Mouse (Mus musculus): ENCODE measurements at regions not wholly inside any gene's neighbourhood (a gene's known extent, or its start where the extent isn't known, plus 50 kb on each side); places are given as distances from the start of the nearest gene placed in this dataset.

DNA sequence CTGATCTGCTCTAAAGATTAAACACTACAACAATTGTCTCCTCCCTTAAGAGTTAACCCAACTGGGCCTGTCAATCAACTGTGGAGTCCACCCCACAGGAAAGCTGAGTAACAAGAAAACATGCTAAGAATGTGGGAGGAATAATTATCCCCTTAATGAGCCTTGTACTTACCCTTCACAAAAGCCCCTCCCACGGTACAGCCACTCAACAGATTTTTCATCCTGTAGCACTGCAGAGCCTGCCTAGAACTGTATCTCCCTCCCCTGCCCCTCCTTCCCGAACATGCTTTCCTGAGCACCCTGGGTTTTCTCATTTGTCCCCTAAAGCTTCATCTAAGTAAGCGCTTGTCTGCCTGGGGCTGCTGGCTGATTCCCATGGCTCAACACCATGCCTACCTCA is 113.5 kb upstream of the Usp24 start:
- no peak for DNase-seq (ENCODE audit: extremely low spot score in 1 of 2, low spot score in 1 of 2)

DNA sequence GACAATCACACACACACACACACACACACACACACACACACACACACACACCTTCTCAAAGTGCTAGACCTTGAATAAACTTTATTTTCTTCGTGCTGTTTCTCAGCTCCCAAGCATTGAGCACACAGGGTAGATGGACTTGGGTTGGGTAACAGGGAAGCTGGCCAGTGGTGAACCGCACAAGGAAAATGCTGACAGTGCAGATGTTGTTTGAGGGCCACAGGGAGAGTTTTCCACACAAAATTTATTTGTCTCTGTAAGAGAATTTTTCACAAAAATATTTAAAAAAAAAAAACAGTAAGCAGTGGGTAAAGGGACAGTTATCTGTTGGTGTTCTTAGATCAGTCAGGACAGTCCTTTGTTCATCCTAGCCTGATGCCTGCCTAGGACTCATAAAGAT is 110.8 kb upstream of the Usp24 start:
- DNase-seq (ENCODE audit: extremely low spot score in 1 of 2, low spot score in 1 of 2), result no peak

- no peak for DNase-seq (ENCODE audit: extremely low spot score in 1 of 2, low spot score in 1 of 2)
Measured at GRCm38 (mm10) chr4:106206023-106206422, 110.0 kb upstream of the Usp24 start.

DNA sequence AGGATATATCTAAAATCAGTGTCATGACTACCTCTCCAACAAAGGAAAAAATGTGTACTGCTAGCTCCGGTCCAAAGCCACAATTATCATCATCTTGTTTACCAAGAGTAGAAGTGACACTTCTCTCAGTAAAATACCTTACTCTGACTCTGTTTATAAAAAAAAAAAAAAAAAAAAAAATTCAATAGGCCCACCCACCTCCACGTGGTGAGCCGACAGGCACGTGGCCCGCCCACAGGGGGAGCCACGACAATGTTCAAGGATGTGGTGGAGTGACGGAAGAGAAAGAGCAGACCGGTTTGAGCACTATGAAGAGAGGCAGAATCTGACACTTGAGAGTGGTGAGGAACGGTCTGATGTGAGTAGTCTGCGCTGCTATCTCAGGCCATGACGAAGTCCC is 106.5 kb upstream of the Usp24 start:
- no peak for DNase-seq (ENCODE audit: extremely low spot score in 1 of 2, low spot score in 1 of 2)

- DNase-seq (ENCODE audit: extremely low spot score in 1 of 2, low spot score in 1 of 2), result no peak
Measured at GRCm38 (mm10) chr4:106209975-106210374, 106.0 kb upstream of the Usp24 start.

- DNase-seq (ENCODE audit: extremely low spot score in 1 of 2, low spot score in 1 of 2), result no peak
Measured at GRCm38 (mm10) chr4:106214170-106214569, 101.8 kb upstream of the Usp24 start.

DNA sequence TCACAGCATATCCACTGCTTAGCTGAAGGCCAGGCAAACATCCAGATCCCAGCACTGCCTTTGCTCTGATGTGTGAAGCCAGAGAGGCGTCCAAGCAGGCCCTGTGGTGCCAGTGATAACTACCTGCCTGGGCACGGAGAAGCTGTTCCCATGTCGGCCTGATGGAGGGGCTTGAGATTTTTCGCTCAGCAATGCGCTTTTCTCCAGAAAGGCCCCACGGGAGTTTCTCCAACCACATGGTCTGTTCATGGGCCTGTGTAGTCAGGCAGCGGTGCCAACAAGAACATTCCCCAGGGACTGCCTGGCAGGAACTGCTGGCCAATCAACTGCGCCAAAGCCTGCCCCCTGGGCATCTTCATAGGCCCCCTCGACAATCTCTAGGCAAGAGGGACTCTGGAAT is 95.4 kb upstream of the Usp24 start:
- no peak for DNase-seq (ENCODE audit: extremely low spot score in 1 of 2, low spot score in 1 of 2)

DNA sequence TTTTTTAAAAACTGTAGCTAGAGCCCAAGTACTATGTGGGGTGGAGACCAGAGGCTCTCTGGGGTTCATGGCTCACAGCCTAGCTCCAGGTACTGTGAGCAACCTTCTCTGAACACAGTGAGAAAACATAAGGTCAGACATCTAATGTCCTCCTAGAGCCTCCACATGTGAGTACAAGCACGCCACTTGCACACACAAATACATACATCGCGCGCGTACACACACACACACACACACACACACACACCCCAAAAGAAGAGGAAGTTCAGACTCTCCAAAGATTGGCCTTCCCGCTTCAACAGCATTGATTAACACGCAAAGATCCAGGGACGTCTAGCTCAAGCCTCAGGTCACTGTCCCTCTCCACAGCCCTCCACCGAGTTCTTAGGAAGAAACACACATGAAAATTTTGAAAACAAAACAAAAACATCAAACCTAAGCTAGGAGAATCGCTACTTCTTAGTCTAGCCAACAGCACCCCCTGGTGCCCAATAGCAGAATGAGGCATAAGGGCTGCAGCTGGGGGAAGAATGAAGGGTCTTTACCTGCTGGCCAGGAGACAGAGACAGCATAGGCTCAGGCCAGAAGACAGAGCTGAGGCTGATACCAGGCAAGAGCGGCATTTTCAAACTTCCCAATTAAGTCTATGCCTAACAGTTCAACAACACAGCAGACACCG is 90.7 kb upstream of the Usp24 start:
- peak; percentile 54 to 79 for DNase-seq (ENCODE audit: extremely low spot score in 1 of 2, low spot score in 1 of 2)

- DNase-seq (ENCODE audit: extremely low spot score in 1 of 2, low spot score in 1 of 2), result peak in 1 of 2 experiments; percentile 49
Measured at GRCm38 (mm10) chr4:106227428-106227827, 88.6 kb upstream of the Usp24 start.

- peak; percentile 67 to 76 for DNase-seq (ENCODE audit: extremely low spot score in 1 of 2, low spot score in 1 of 2)
Measured at GRCm38 (mm10) chr4:106228534-106228933, 87.5 kb upstream of the Usp24 start.

- no peak for DNase-seq (ENCODE audit: extremely low spot score in 1 of 2, low spot score in 1 of 2)
Measured at GRCm38 (mm10) chr4:106229526-106229925, 86.5 kb upstream of the Usp24 start.

DNA sequence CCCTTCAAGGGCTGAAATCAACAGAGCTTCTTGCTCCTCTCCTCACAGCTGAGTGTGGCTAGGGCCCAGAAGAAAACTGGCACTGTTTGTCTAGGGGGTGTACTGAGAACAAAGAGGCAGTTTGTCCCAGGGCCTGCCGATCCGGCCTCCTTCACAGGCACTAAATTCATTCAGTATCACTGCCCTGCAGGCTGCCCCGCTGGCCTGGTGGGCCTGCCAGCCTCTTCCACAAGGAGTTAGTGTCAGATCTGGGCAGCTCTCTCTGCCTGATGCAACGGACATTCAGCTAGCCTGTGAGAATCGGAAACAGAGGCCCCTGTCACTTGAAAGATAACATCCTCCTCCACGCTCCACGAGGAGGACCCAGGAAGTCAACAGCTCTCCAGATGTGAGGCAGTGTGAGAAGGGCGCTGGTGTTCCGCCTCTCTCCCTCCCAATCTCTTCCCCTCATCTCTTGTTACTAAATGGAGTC is 83.5 kb upstream of the Usp24 start:
- no peak for DNase-seq (ENCODE audit: extremely low spot score in 1 of 2, low spot score in 1 of 2)

GRCm38 (mm10) chr4:106244384-106244819 is 71.6 kb upstream of the Usp24 start:
- no peak for DNase-seq (ENCODE audit: extremely low spot score in 1 of 2, low spot score in 1 of 2)

- DNase-seq (ENCODE audit: extremely low spot score in 1 of 2, low spot score in 1 of 2), result no peak
Measured at GRCm38 (mm10) chr4:106244826-106245510, 71.0 kb upstream of the Usp24 start.

DNA sequence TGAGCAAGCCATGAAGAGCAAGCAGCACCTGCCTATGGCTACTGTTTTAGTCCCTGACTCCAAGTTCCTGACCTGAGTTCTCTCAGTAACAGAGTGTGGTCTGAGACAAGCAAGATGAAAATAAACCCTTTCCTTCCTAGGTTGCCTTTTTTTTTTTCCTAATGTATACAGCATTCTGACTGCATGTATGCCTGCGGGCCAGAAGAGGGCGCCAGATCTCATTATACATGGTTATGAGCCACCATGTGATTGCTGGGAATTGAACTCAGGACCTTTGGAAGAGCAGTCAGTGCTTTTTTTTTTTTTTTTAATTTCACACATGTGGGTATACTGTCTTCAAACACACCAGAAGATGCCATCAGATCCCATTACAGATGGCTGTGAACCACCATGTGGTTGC is 69.3 kb upstream of the Usp24 start:
- no peak for DNase-seq (ENCODE audit: extremely low spot score in 1 of 2, low spot score in 1 of 2)

DNA sequence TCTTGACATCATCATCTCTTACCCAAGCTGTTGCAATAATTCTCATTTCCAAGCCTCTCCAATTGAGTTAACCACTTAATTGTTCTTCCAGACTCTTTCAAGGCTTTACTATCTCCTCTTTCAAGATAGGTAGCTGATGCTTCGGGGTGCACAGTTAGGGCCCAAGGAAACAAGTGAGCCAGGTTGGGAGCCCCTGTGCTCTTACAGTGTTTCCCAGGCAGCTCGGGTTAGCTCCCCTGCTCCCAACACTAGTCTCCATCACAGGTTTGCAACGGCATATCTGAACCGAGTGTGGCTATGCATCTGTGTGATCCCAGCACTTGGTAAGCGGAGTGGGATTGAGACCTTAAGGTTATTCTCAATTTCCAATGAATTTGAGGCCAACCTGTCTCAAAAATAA is 68.6 kb upstream of the Usp24 start:
- DNase-seq (ENCODE audit: extremely low spot score in 1 of 2, low spot score in 1 of 2), result no peak

DNA sequence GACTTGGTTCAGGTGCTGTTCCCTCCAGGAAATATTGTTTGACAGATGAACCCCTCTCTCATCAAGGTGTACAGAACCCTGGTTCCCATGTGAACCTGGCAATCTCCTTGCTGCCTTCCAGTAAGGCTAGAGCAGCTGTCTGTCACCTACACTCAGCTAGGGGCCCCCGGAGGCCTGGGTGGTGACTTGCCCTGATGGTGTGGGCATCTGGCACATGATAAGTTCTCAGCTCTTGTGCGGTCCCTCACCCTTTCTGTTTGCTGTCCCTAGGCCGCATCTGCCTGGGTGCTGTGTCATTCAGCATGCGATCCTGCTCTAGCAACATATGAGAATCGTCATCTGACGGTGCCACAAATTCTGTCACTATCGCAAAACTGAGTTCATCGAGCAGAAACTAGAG is 67.7 kb upstream of the Usp24 start:
- DNase-seq (ENCODE audit: extremely low spot score in 1 of 2, low spot score in 1 of 2), result no peak

GRCm38 (mm10) chr4:106249028-106249782 is 66.8 kb upstream of the Usp24 start:
- no peak for DNase-seq (ENCODE audit: extremely low spot score in 1 of 2, low spot score in 1 of 2)

DNA sequence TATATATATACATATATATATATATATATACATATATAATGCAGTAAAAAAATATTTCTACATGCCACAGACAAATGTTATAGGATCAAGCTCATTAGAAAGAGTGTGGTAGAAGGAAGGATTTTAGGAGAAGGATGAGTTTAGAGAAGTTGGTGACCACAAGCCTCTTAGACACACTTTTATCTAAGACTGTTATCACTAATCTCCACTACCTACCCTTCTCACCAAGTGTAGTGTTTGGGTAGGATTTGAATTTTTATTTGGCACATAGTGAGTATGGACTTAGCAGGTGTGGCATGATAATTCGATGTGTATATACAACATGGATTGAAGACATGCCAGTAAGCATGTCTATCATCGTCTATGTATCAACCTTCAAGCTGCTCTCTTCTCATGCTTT is 66.0 kb upstream of the Usp24 start:
- no peak for DNase-seq (ENCODE audit: extremely low spot score in 1 of 2, low spot score in 1 of 2)

GRCm38 (mm10) chr4:106251430-106251829 is 64.6 kb upstream of the Usp24 start:
- no peak for DNase-seq (ENCODE audit: extremely low spot score in 1 of 2, low spot score in 1 of 2)

- no peak for DNase-seq (ENCODE audit: extremely low spot score in 1 of 2, low spot score in 1 of 2)
Measured at GRCm38 (mm10) chr4:106252946-106253345, 63.1 kb upstream of the Usp24 start.

All from layer of hippocampus, postnatal 25 days (tissue).